Mouse (Mus musculus): Measurements from ENCODE around the gene Mef2c.

- TF ChIP-seq CTCF (IDR thresholded peaks at IDR 0.05; ENCODE audit: low read depth) (no peak), EP300 (IDR thresholded peaks at IDR 0.05; ENCODE audit: low read depth) (no peak)
Observed at GRCm38 (mm10) chr13:83484721-83485369, 19.0 kb upstream of the Mef2c start.

All from heart, postnatal 0 days (tissue).